Mouse (Mus musculus): ENCODE results near the gene Adgrb3.
A peak's percentile ranks its signal among the peaks of the same experiment; 100 is the strongest.
"Not testable (repeated sequence)": the region's sequence is repeated elsewhere in the genome, so short reads cannot be mapped to it uniquely, and the experiment has no call there.

The Adgrb3 gene

GRCm38 (mm10) chr1:25107500-25108101 lies 721.9 kb downstream of the Adgrb3 start:
- no peak for DNase-seq (ENCODE audit: low spot score in 2 of 2)

GRCm38 (mm10) chr1:25106679-25107078 lies 722.8 kb downstream of the Adgrb3 start:
- DNase-seq (ENCODE audit: low spot score in 2 of 2) = no peak

GRCm38 (mm10) chr1:25105367-25105766 lies 724.1 kb downstream of the Adgrb3 start:
- peak; percentile 20 to 60 for DNase-seq (ENCODE audit: low spot score in 2 of 2)

GRCm38 (mm10) chr1:25088010-25088719 lies 741.3 kb downstream of the Adgrb3 start:
- DNase-seq (ENCODE audit: low spot score in 2 of 2) = no peak

- DNase-seq (ENCODE audit: low spot score in 2 of 2) = no peak
Observed at GRCm38 (mm10) chr1:25085616-25086372, 743.7 kb downstream of the Adgrb3 start.

GRCm38 (mm10) chr1:25082377-25082776 lies 747.1 kb downstream of the Adgrb3 start:
- no peak for DNase-seq (ENCODE audit: low spot score in 2 of 2)

GRCm38 (mm10) chr1:25081265-25081849 lies 748.1 kb downstream of the Adgrb3 start:
- no peak for DNase-seq (ENCODE audit: low spot score in 2 of 2)

GRCm38 (mm10) chr1:25079395-25079794 lies 750.1 kb downstream of the Adgrb3 start:
- no peak for DNase-seq (ENCODE audit: low spot score in 2 of 2)

- DNase-seq (ENCODE audit: low spot score in 2 of 2) = no peak
Observed at GRCm38 (mm10) chr1:25075952-25076351, 753.6 kb downstream of the Adgrb3 start.

- DNase-seq (ENCODE audit: low spot score in 2 of 2) = no peak
Observed at GRCm38 (mm10) chr1:25063964-25064363, 765.5 kb downstream of the Adgrb3 start.

GRCm38 (mm10) chr1:25060935-25061334 lies 768.6 kb downstream of the Adgrb3 start:
- DNase-seq (ENCODE audit: low spot score in 2 of 2) = no peak

- DNase-seq (ENCODE audit: low spot score in 2 of 2) = no peak
Observed at GRCm38 (mm10) chr1:25060191-25060590, 769.3 kb downstream of the Adgrb3 start.

- DNase-seq (ENCODE audit: low spot score in 2 of 2) = peak in 1 of 2 experiments; percentile 1
Observed at GRCm38 (mm10) chr1:25057656-25058055, 771.9 kb downstream of the Adgrb3 start.

- no peak for DNase-seq (ENCODE audit: low spot score in 2 of 2)
Observed at GRCm38 (mm10) chr1:25057212-25057611, 772.3 kb downstream of the Adgrb3 start.

GRCm38 (mm10) chr1:25042091-25042490 lies 787.4 kb downstream of the Adgrb3 start:
- no peak for DNase-seq (ENCODE audit: low spot score in 2 of 2)

GRCm38 (mm10) chr1:25034161-25034560 lies 795.3 kb downstream of the Adgrb3 start:
- no peak for DNase-seq (ENCODE audit: low spot score in 2 of 2)

- DNase-seq (ENCODE audit: low spot score in 2 of 2) = no peak
Observed at GRCm38 (mm10) chr1:25033155-25034095, 796.1 kb downstream of the Adgrb3 start.

- no peak for DNase-seq (ENCODE audit: low spot score in 2 of 2)
Observed at GRCm38 (mm10) chr1:25023156-25023555, 806.4 kb downstream of the Adgrb3 start.

GRCm38 (mm10) chr1:25017851-25018250 lies 811.7 kb downstream of the Adgrb3 start:
- DNase-seq (ENCODE audit: low spot score in 2 of 2) = not testable (repeated sequence)
